In the genomic region with DNA sequence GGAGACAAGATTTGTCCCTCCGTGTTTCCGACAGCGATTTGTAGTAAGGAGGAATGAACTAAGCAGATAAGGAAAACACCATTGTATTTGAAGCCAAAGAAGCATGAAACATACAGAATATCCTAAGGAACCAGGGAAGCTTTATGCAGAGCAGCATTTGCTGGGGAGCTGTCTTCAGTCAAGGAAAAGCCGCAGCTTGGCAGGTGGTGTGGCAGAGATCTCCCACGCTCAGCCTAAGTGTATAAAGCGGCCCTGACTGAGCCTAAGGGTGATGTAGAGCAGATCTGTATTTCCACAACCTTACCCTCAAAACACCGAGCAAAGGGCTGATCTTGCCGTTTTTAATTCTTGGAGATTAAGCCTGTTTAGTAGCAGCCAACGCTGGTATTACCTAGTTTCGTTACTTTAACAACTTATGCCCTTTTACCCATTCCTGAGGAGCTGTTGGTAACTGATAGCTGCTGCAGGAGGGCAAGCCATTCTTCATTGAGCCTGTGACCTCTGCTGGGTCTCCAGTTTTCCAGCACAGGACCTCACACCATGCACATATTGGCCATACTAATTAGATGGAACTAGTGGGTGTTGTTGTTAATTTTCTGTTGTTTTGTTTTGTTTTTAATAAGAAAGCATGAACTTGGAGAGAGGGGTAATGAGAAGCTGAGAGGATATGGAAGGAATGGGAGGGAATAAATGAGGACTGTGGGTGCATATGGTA, we compare ENCODE assay signal across 14 mouse cellular contexts.
DNase-seq lines count a peak whose midpoint lies in the region; ATAC-seq and TF ChIP-seq lines count a peak whose summit lies in the region.
"Had no signal": no experiment of that assay in that cellular context is flagged by ENCODE, and none has a peak within 500 bp of the region (broad histone marks: within the 10 kb centered on the region; RNA-seq: fewer than 3 reads in every experiment).

No protein-coding gene starts in this region.

- no peak overlapping the region for H3K9ac ChIP-seq in embryonic facial prominence, embryonic 11.5 days (replicated peaks; ENCODE audit: low read length)
- H3K9ac ChIP-seq in heart, embryonic 12.5 days, result no peak overlapping the region
- H3K9ac ChIP-seq in lung, embryonic 16.5 days (ENCODE audit: low read length), result no peak overlapping the region
- no peak overlapping the region for H3K9ac ChIP-seq in midbrain, postnatal 0 days (replicated peaks; ENCODE audit: low read length, poor library complexity, severe bottlenecking)
- H3K9ac ChIP-seq: liver, embryonic 14.5 days had no signal

- ATAC-seq in embryonic facial prominence, embryonic 11.5 days (replicated peaks; ENCODE audit: insufficient number of reproducible peaks, low FRiP score, low TSS enrichment, low read depth), result 0 out of 2 replicates have a peak, but pooled peaks have one; percentile 53
- ATAC-seq in heart, embryonic 12.5 days (ENCODE audit: insufficient number of reproducible peaks, low FRiP score), result no peak
- ATAC-seq in lung, embryonic 16.5 days (ENCODE audit: low read depth), result 0 out of 2 replicates have a peak, but pooled peaks have one; percentile 6
- no peak for ATAC-seq in midbrain, postnatal 0 days (ENCODE audit: low FRiP score)

- H3K9me3 ChIP-seq in embryonic facial prominence, embryonic 11.5 days (replicated peaks; ENCODE audit: control insufficient read depth, low read length), result no peaks in the 10 kb centered on the region
- H3K9me3 ChIP-seq in embryonic facial prominence, embryonic 10.5 days, result no peaks in the 10 kb centered on the region
- H3K9me3 ChIP-seq in heart, embryonic 12.5 days (replicated peaks), result no peaks in the 10 kb centered on the region
- no peaks in the 10 kb centered on the region for H3K9me3 ChIP-seq in lung, embryonic 16.5 days (ENCODE audit: control insufficient read depth, low read length)
- no peaks in the 10 kb centered on the region for H3K9me3 ChIP-seq in midbrain, postnatal 0 days (ENCODE audit: low read length)

- no peaks in the 10 kb centered on the region for H3K27me3 ChIP-seq in embryonic facial prominence, embryonic 11.5 days (ENCODE audit: control insufficient read depth, insufficient read depth, low read length)
- no peaks in the 10 kb centered on the region for H3K27me3 ChIP-seq in embryonic facial prominence, embryonic 10.5 days (replicated peaks; ENCODE audit: low read depth, poor library complexity, severe bottlenecking)
- no peaks in the 10 kb centered on the region for H3K27me3 ChIP-seq in heart, embryonic 12.5 days (replicated peaks)
- no peaks in the 10 kb centered on the region for H3K27me3 ChIP-seq in lung, embryonic 16.5 days (ENCODE audit: control insufficient read depth, insufficient read depth, low read depth, low read length)
- H3K27me3 ChIP-seq in midbrain, postnatal 0 days (ENCODE audit: insufficient read depth, low read length), result no peaks in the 10 kb centered on the region

- no peak overlapping the region for H3K4me3 ChIP-seq in embryonic facial prominence, embryonic 11.5 days (ENCODE audit: low read depth, low read length)
- H3K4me3 ChIP-seq in embryonic facial prominence, embryonic 10.5 days, result no peak overlapping the region
- H3K4me3 ChIP-seq in heart, embryonic 12.5 days, result no peak overlapping the region
- H3K4me3 ChIP-seq in lung, embryonic 16.5 days (ENCODE audit: low read length), result no peak overlapping the region
- H3K4me3 ChIP-seq in midbrain, postnatal 0 days (ENCODE audit: low read depth, low read length), result no peak overlapping the region
- H3K4me3 ChIP-seq: erythroblast, embryonic 14.5 days had no signal

- TF ChIP-seq CTCF in midbrain, postnatal 0 days (IDR thresholded peaks at IDR 0.05), result no peak

- DNase-seq in embryonic facial prominence, embryonic 11.5 days (ENCODE audit: low spot score), result no peak
- no peak for DNase-seq in embryonic facial prominence, embryonic 10.5 days (ENCODE audit: low spot score)
- DNase-seq in heart, postnatal 14 days, result no peak
- DNase-seq in lung, adult 18-20 months, result no peak
- no peak for DNase-seq in midbrain, postnatal 0 days (ENCODE audit: low spot score)
- DNase-seq in testis, postnatal 14 days (ENCODE audit: low spot score), result no peak
- DNase-seq: adrenal gland, adult 8-10 months; gastrocnemius, postnatal 36 days; kidney, adult 18-20 months; thymus, postnatal 36 days had no signal

- 63% methylated on average over 10 of the region's 10 CpGs for WGBS in embryonic facial prominence, embryonic 11.5 days
- whole genome bisulfite sequencing in embryonic facial prominence, embryonic 10.5 days, result 64% methylated on average over 10 of the region's 10 CpGs
- 39% methylated on average over 10 of the region's 10 CpGs for WGBS in heart, embryonic 12.5 days
- WGBS in lung, embryonic 16.5 days, result 53% methylated on average over 10 of the region's 10 CpGs
- 32% methylated on average over 10 of the region's 10 CpGs for WGBS in midbrain, postnatal 0 days

- intact Hi-C loops in heart, postnatal 14 days (cut with DNase I), result no loop called here

- no peaks in the 10 kb centered on the region for H3K36me3 ChIP-seq in embryonic facial prominence, embryonic 11.5 days (replicated peaks; ENCODE audit: control insufficient read depth, insufficient read depth, low read depth, low read length)
- no peaks in the 10 kb centered on the region for H3K36me3 ChIP-seq in embryonic facial prominence, embryonic 10.5 days (replicated peaks)
- no peaks in the 10 kb centered on the region for H3K36me3 ChIP-seq in heart, embryonic 12.5 days
- H3K36me3 ChIP-seq in lung, embryonic 16.5 days (ENCODE audit: control insufficient read depth, insufficient read depth, low read length), result no peaks in the 10 kb centered on the region
- H3K36me3 ChIP-seq in midbrain, postnatal 0 days (ENCODE audit: insufficient read depth, low read length), result no peaks in the 10 kb centered on the region

- no peak overlapping the region for H3K4me2 ChIP-seq in embryonic facial prominence, embryonic 11.5 days (ENCODE audit: low read depth, low read length)
- peak overlapping the region; percentile 27; the same call in 1 of the 2 replicates for H3K4me2 ChIP-seq in heart, embryonic 12.5 days
- no peak overlapping the region for H3K4me2 ChIP-seq in lung, embryonic 16.5 days (ENCODE audit: low read depth, low read length)
- no peak overlapping the region for H3K4me2 ChIP-seq in midbrain, postnatal 0 days (ENCODE audit: low read depth, low read length, poor library complexity, severe bottlenecking)

- H3K27ac ChIP-seq in embryonic facial prominence, embryonic 11.5 days (replicated peaks; ENCODE audit: low read depth, low read length), result no peak overlapping the region
- H3K27ac ChIP-seq in embryonic facial prominence, embryonic 10.5 days (replicated peaks), result no peak overlapping the region
- no peak overlapping the region for H3K27ac ChIP-seq in heart, embryonic 12.5 days (ENCODE audit: poor library complexity, severe bottlenecking)
- H3K27ac ChIP-seq in lung, embryonic 16.5 days (ENCODE audit: low read length), result no peak overlapping the region
- H3K27ac ChIP-seq in midbrain, postnatal 0 days (ENCODE audit: low read depth, low read length), result 0 out of 2 replicates have a peak overlapping the region, but pooled peaks have one; percentile 9
- H3K27ac ChIP-seq: liver, embryonic 14.5 days had no signal

- H3K4me1 ChIP-seq in embryonic facial prominence, embryonic 11.5 days (ENCODE audit: control insufficient read depth, insufficient read depth, low read length), result no peaks in the 10 kb centered on the region; the same call in 1 of the 2 replicates
- peaks cover 43% of the 10 kb centered on the region for H3K4me1 ChIP-seq in embryonic facial prominence, embryonic 10.5 days
- peaks cover 50% of the 10 kb centered on the region for H3K4me1 ChIP-seq in heart, embryonic 12.5 days (replicated peaks)
- peaks cover 22% of the 10 kb centered on the region for H3K4me1 ChIP-seq in lung, embryonic 16.5 days (replicated peaks; ENCODE audit: control insufficient read depth, insufficient read depth, low read length)
- peaks cover 11% of the 10 kb centered on the region for H3K4me1 ChIP-seq in midbrain, postnatal 0 days (ENCODE audit: insufficient read depth, low read length)

Comparison
In these comparisons a context has a peak if more than half of its experiments do, and no peak if none do; other contexts are left out.
1. ATAC-seq: peak in embryonic facial prominence, embryonic 11.5 days (single experiment) and lung, embryonic 16.5 days (single experiment); none in heart, embryonic 12.5 days (single experiment) and midbrain, postnatal 0 days (single experiment).